Mouse (Mus musculus) heart, postnatal 25 days (tissue): ENCODE data around the gene Atp9a. TPM values are rescaled to one million over a fixed set of nuclear protein-coding genes. Genes with fewer than 3 reads are reported as not detected.
"Not testable (repeated sequence)": the region's sequence is repeated elsewhere in the genome, so short reads cannot be mapped to it uniquely, and the experiment has no call there.

Experiments used
- DNase-seq: peaks from one replicate; pipeline ENCODE4 v3.0.0; 2022; ENCODE audit warnings: low spot score
- intact Hi-C: fragments of 180-260 bp; cut with DNase I; formaldehyde crosslinking; loops from one replicate; pipeline ENCODE4 v1.15.1; 2025
- total RNA-seq, 2 experiments: library from RNA; stranded (reverse); gene quantifications; 2 replicates each; pipeline ENCODE4 v1.2.3; 2021

Atp9a gene
- total RNA-seq = 10 to 100 TPM; 44.9 to 54.1 TPM

GRCm38 (mm10) chr2:168742059-168742627, at the start of gene Atp9a:
Atp9a (minus strand) TSS chr2:168742409.
- DNase-seq = peak; percentile 37
- intact Hi-C loops = loop anchor here (1.0 to 10.0 kb wide), 2 partner anchors 51 to 267 kb away; no protein-coding TSS in a partner anchor

- intact Hi-C loops = no loop called here
- DNase-seq = no peak
Observed at GRCm38 (mm10) chr2:168791115-168791802, 49.0 kb upstream of the Atp9a start.

GRCm38 (mm10) chr2:168786174-168786573, 44.0 kb upstream of the Atp9a start:
- DNase-seq = no peak
- intact Hi-C loops = no loop called here

- DNase-seq = no peak
- intact Hi-C loops = no loop called here
Observed at GRCm38 (mm10) chr2:168780596-168780995, 38.4 kb upstream of the Atp9a start.

GRCm38 (mm10) chr2:168780024-168780423, 37.8 kb upstream of the Atp9a start:
- intact Hi-C loops = no loop called here
- DNase-seq = no peak

GRCm38 (mm10) chr2:168777481-168777880, 35.3 kb upstream of the Atp9a start:
- no peak for DNase-seq

GRCm38 (mm10) chr2:168776238-168776637, 34.0 kb upstream of the Atp9a start:
- intact Hi-C loops = no loop called here
- no peak for DNase-seq

More at GRCm38 (mm10) chr2:168777481-168777880, 35.3 kb upstream of the Atp9a start:
- intact Hi-C loops = no loop called here

- intact Hi-C loops = loop anchor here (10.0 kb wide), 1 partner anchor 106 kb away; no protein-coding TSS in a partner anchor
Observed at GRCm38 (mm10) chr2:168769259-168769658, 27.1 kb upstream of the Atp9a start.

GRCm38 (mm10) chr2:168767582-168767981, 25.4 kb upstream of the Atp9a start, which contains the start of gene Sall4:
Sall4 (minus strand) TSS chr2:168767943.
- intact Hi-C loops = loop anchor here (10.0 kb wide), 1 partner anchor 107 kb away; no protein-coding TSS in a partner anchor
- DNase-seq = no peak

More at GRCm38 (mm10) chr2:168769259-168769658, 27.1 kb upstream of the Atp9a start:
- no peak for DNase-seq

GRCm38 (mm10) chr2:168766538-168767361, 24.5 kb upstream of the Atp9a start:
- intact Hi-C loops = loop anchor here (10.0 kb wide), 1 partner anchor 108 kb away; no protein-coding TSS in a partner anchor
- DNase-seq = no peak

GRCm38 (mm10) chr2:168765696-168766537, 23.7 kb upstream of the Atp9a start:
- intact Hi-C loops = loop anchor here (10.0 kb wide), 1 partner anchor 109 kb away; no protein-coding TSS in a partner anchor
- no peak for DNase-seq

GRCm38 (mm10) chr2:168765065-168765681, 23.0 kb upstream of the Atp9a start:
- intact Hi-C loops = loop anchor here (10.0 kb wide), 1 partner anchor 110 kb away; no protein-coding TSS in a partner anchor
- DNase-seq = no peak

- intact Hi-C loops = loop anchor here (10.0 kb wide), 1 partner anchor 110 kb away; no protein-coding TSS in a partner anchor
Observed at GRCm38 (mm10) chr2:168764460-168764867, 22.3 kb upstream of the Atp9a start.

GRCm38 (mm10) chr2:168763785-168764184, 21.6 kb upstream of the Atp9a start:
- DNase-seq = no peak
- intact Hi-C loops = loop anchor here (10.0 kb wide), 1 partner anchor 111 kb away; no protein-coding TSS in a partner anchor

More at GRCm38 (mm10) chr2:168764460-168764867, 22.3 kb upstream of the Atp9a start:
- DNase-seq = no peak

GRCm38 (mm10) chr2:168762411-168762815, 20.2 kb upstream of the Atp9a start:
- DNase-seq = no peak
- intact Hi-C loops = loop anchor here (10.0 kb wide), 1 partner anchor 112 kb away; no protein-coding TSS in a partner anchor

- intact Hi-C loops = loop anchor here (10.0 kb wide), 1 partner anchor 113 kb away; no protein-coding TSS in a partner anchor
- DNase-seq = no peak
Observed at GRCm38 (mm10) chr2:168761954-168762353, 19.7 kb upstream of the Atp9a start.

- intact Hi-C loops = loop anchor here (10.0 kb wide), 1 partner anchor 114 kb away; no protein-coding TSS in a partner anchor
- DNase-seq = no peak
Observed at GRCm38 (mm10) chr2:168761141-168761540, 18.9 kb upstream of the Atp9a start.

GRCm38 (mm10) chr2:168744406-168744805, 2.2 kb upstream of the Atp9a start:
- DNase-seq = not testable (repeated sequence)
- intact Hi-C loops = loop anchor here (10.0 kb wide), 1 partner anchor 270 kb away; no protein-coding TSS in a partner anchor
